Mouse (Mus musculus): ENCODE data around the gene Ifna14. TPM values are rescaled to one million over a fixed set of nuclear protein-coding genes. Genes with fewer than 3 reads are reported as not detected.
"Not testable (repeated sequence)": the region's sequence is repeated elsewhere in the genome, so short reads cannot be mapped to it uniquely, and the experiment has no call there.

Gene Ifna14
- not detected in 2 replicates for polyA plus RNA-seq (2016; fragmentation: Nextera tagmentation; extraction: Ambion mirVana)

DNA sequence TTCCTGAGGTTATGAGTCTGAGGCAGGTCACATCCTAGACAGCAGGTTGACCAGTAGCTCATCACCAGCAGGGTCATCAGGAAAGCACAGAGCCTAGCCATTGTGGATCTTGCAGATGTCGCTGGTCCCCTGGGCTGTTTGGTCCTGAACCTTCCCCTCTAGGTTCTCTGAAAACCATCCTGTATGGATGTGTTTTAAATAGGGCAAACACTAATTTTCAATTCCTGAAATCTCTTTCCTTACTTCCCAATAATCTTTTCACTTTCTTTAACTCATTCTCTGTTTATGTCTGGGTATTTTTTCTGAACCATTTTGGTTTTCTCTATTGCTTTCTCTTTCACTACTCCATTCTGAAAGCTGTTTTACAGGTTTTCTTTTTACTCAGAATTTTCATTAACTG lies at the start of gene Ifna14:
Ifna14 (minus strand) TSS at position 101 of the 400 bp plus-strand sequence.
- Histone ChIP-seq H3K27ac (no peak within 1 kb of the TSS), H3K4me1 (no peaks in the 10 kb centered on the region), H3K9me3 (replicated peaks) (no peaks in the 10 kb centered on the region), H3K4me3 (no peak within 1 kb of the TSS), H3K36me3 (no peaks in the 10 kb centered on the region), H3K27me3 (ENCODE audit: low read depth, poor library complexity, severe bottlenecking) (no peaks in the 10 kb centered on the region)
- DNase-seq (ENCODE audit: low spot score), result no peak
- WGBS, result 76% methylated on average over 1 of the region's 1 CpGs

DNA sequence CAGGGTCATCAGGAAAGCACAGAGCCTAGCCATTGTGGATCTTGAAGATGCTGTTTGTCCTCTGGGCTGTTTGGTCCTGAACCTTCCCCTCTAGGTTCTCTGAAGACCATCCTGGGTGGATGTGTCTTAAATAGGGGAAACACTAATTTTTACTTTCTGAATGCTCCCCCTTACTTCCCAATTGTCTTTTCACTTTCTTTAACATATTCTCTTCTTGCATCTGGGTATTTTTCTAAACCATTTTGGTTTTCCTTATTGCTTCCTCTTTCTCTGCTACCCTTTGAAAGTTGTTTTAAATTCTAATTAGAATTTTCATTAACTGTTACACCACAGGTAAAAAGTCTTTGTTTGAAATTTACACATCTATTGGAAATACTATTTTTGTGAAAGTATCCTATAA lies 31.7 kb upstream of the Ifna14 start, which contains the start of gene Ifna12:
Ifna12 (minus strand) TSS at position 101 of the 400 bp plus-strand sequence.
- Histone ChIP-seq H3K4me1 (no peaks in the 10 kb centered on the region), H3K27ac (no peak within 1 kb of the TSS), H3K4me3 (no peak within 1 kb of the TSS), H3K9me3 (replicated peaks) (no peaks in the 10 kb centered on the region), H3K27me3 (ENCODE audit: low read depth, poor library complexity, severe bottlenecking) (no peaks in the 10 kb centered on the region), H3K36me3 (no peaks in the 10 kb centered on the region)
- DNase-seq (ENCODE audit: low spot score), result no peak

DNA sequence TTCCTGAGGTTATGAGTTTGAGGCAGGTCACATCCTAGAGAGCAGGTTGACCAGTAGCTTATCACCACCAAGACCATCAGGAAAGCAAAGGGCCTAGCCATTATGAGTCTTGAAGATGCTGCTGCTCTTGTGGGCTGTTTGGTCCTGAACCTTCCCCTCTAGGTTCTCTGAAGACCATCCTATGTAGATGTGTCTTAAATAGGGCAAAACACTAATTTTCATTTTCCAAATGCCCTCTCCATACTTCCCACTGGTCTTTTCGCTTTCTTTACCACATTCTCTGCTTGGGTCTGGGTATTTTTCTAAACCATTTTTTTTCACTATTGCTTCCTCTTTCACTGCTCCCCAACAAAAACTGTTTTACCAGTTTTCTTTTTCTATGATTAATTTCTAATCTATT lies 20.7 kb upstream of the Ifna14 start, which contains the start of gene Ifna9:
Ifna9 (minus strand) TSS at position 101 of the 400 bp plus-strand sequence.
- WGBS, result 95% methylated on average over 1 of the region's 1 CpGs
- H3K4me3 ChIP-seq, result no peak within 1 kb of the TSS
- no peaks in the 10 kb centered on the region for H3K36me3 ChIP-seq
- H3K27me3 ChIP-seq (ENCODE audit: low read depth, poor library complexity, severe bottlenecking), result no peaks in the 10 kb centered on the region
- no peak for DNase-seq (ENCODE audit: low spot score)
- no peaks in the 10 kb centered on the region for H3K4me1 ChIP-seq
- no peak within 1 kb of the TSS for H3K27ac ChIP-seq
- H3K9me3 ChIP-seq (replicated peaks), result no peaks in the 10 kb centered on the region

DNA sequence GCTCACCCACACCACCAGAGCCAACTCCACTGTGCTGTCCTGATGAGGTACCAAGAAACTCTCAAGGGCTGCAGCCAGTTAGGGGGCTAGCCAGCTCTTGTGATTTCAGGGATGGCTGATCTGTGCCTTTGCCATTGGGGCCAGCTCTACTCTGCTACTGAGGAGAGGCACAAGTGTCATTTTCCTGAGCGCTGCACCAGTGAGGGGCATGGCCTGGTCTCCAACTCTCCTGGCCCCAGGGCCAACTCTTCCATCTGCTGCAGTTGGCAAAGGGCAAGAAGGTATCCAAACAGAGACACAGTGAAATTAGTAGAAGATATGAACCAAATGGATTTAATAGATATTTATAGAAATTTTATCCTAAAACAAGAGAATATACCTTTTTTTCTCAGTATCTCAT lies 9.8 kb downstream of the Ifna14 start:
- WGBS, result 97% methylated on average over 1 of the region's 1 CpGs
- no peak overlapping the region for H3K4me3 ChIP-seq
- no peaks in the 10 kb centered on the region for H3K27me3 ChIP-seq (ENCODE audit: low read depth, poor library complexity, severe bottlenecking)
- H3K36me3 ChIP-seq, result no peaks in the 10 kb centered on the region
- H3K9me3 ChIP-seq (replicated peaks), result no peaks in the 10 kb centered on the region
- no peaks in the 10 kb centered on the region for H3K4me1 ChIP-seq
- DNase-seq (ENCODE audit: low spot score), result no peak
- no peak overlapping the region for H3K27ac ChIP-seq

DNA sequence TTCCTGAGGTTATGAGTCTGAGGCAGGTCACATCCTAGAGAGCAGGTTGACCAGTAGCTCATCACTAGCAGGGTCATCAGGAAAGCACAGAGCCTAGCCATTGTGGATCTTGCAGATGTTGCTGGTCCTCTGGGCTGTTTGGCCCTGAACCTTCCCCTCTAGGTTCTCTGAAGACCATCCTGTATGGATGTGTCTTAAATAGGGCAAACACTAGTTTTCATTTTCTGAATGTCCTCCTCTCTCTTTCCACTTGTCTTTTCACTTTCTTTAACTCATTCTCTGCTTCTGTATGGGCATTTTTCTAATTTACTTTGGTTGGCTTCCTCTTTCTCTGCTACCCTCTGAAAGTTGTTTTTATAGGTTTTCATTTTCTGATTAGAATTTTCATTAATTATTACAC lies 13.5 kb downstream of the Ifna14 start, which contains the start of gene Ifna15:
Ifna15 (minus strand) TSS at position 101 of the 400 bp plus-strand sequence.
- not testable (repeated sequence) for H3K4me3 ChIP-seq; H3K27me3 ChIP-seq (ENCODE audit: low read depth, poor library complexity, severe bottlenecking); H3K36me3 ChIP-seq; H3K4me1 ChIP-seq; DNase-seq (ENCODE audit: low spot score); H3K27ac ChIP-seq; H3K9me3 ChIP-seq (replicated peaks)

DNA sequence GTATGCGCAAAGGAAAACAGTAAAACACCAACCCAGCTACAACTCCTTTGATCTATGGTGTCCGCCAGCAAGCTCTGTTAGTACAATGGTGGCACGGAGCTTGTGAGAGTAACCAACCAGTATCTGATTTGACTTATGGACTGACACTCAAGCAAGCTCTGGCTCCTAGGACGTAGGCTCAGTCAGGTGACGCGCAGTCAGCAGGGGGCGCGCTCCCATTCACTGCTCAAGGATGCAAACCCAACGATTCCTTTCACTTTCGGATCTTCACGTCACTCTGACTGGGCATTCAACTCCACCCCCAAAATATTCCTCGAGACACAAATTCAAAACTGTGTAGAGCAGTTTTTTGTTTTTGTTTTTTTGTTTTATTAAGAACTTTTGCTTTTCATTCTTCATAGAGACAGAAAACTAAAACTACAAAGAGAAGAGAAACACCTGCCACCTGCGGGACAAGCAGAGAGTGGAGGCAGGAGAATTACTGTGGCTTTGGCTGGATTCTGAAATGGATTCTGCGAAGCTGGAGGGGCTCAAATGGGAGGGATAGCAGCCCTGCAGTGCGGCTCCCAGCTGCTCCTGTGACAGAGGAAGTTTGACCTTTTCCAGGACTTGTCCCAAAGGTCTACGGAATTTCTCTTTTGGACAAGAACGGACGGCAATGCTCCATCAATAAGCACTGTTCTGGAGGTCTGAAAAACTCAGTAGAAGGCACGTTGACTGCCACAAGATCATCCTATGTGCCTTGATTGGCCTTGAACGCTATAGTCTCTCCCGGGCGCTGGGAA lies 21.2 kb downstream of the Ifna14 start:
- Histone ChIP-seq H3K27ac (no peak overlapping the region), H3K9me3 (replicated peaks) (no peaks in the 10 kb centered on the region), H3K36me3 (no peaks in the 10 kb centered on the region), H3K4me3 (peak overlapping the region; percentile 37; the same call in 1 of the 2 replicates), H3K27me3 (ENCODE audit: low read depth, poor library complexity, severe bottlenecking) (no peaks in the 10 kb centered on the region), H3K4me1 (0 out of 2 replicates have a peak, but pooled peaks cover 4% of the 10 kb centered on the region)
- WGBS, result 37% methylated on average over 22 of the region's 22 CpGs
- peak; percentile 66 for DNase-seq (ENCODE audit: low spot score)

DNA sequence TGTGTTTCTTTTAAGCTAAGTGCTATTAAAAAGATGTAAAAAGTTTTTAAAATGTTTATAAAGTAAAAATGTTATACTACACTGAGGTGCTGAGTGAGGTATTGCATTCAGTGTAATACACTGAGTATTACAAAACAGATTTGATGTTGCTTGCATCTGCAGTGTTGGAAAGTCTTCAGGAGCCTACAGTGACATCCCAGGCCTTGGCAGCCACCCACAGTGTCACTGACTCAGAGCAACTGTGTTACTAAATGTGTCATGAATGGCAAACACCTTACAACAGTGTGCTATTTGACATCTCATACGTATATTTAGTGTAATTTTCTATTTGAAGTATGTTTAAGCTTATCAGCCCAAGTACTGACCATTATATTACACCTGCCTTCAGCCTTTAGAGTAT lies 23.6 kb downstream of the Ifna14 start:
- 86% methylated on average over 1 of the region's 1 CpGs for WGBS
- DNase-seq (ENCODE audit: low spot score), result no peak

DNA sequence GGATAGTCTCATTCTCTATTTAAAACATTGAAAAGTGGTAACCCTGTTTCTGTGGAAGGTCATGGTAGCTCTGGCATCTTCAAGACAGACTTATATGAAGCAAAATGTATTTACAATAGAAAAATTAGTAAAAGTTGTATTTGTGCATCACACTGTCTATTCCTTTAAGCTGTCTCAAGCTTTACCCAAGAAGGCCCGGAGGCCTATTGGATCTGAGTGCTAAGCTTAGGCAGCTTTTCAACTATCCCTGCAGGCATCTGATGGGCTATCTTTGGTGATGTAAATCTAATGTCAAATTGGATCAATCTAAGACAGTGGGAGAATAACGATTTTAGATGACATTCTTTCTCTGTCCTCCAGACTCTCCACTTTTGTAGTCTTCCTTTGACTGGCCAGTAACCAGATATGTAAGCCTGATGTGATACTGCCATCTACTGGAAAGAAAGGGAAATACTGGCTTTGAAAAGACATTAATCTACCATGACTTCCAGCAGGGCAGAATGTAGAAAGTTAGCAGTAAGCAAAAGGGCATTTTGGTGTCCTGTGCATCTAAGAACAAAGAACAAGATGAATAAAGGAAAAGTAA lies 27.9 kb downstream of the Ifna14 start:
- WGBS, result 58% methylated on average over 2 of the region's 2 CpGs
- no peaks in the 10 kb centered on the region for H3K9me3 ChIP-seq (replicated peaks)
- no peak overlapping the region for H3K4me3 ChIP-seq
- no peak for DNase-seq (ENCODE audit: low spot score)
- H3K36me3 ChIP-seq, result no peaks in the 10 kb centered on the region
- no peaks in the 10 kb centered on the region for H3K27me3 ChIP-seq (ENCODE audit: low read depth, poor library complexity, severe bottlenecking)
- H3K4me1 ChIP-seq, result no peaks in the 10 kb centered on the region
- no peak overlapping the region for H3K27ac ChIP-seq

More for the DNA sequence above, 23.6 kb downstream of the Ifna14 start:
- Histone ChIP-seq H3K27ac (no peak overlapping the region), H3K4me1 (0 out of 2 replicates have a peak, but pooled peaks cover 4% of the 10 kb centered on the region), H3K4me3 (no peak overlapping the region), H3K9me3 (replicated peaks) (no peaks in the 10 kb centered on the region), H3K36me3 (no peaks in the 10 kb centered on the region), H3K27me3 (ENCODE audit: low read depth, poor library complexity, severe bottlenecking) (no peaks in the 10 kb centered on the region)

DNA sequence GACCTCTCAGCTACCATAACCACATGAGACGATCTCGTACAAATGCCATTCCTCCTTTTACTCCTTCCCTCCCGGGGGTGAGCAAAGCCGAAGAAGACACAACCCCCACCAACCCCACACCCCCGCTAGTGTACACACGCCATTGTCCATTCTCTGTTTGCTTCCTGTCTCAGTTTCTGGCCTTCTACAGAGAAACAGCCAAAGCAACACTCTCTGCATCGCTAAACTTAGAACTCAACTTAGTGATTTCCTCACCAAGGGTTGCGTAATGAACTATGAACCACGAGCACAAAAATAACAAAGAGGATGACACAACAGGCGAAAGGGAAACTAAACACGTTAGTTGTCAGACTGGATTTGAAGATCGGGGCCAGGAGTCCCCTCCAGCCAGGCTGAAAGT lies 34.3 kb downstream of the Ifna14 start:
- Histone ChIP-seq H3K27me3 (ENCODE audit: low read depth, poor library complexity, severe bottlenecking) (no peaks in the 10 kb centered on the region), H3K9me3 (replicated peaks) (no peaks in the 10 kb centered on the region), H3K36me3 (no peaks in the 10 kb centered on the region), H3K4me1 (no peaks in the 10 kb centered on the region), H3K4me3 (no peak overlapping the region), H3K27ac (no peak overlapping the region)
- DNase-seq (ENCODE audit: low spot score), result no peak
- WGBS, result 87% methylated on average over 12 of the region's 12 CpGs

DNA sequence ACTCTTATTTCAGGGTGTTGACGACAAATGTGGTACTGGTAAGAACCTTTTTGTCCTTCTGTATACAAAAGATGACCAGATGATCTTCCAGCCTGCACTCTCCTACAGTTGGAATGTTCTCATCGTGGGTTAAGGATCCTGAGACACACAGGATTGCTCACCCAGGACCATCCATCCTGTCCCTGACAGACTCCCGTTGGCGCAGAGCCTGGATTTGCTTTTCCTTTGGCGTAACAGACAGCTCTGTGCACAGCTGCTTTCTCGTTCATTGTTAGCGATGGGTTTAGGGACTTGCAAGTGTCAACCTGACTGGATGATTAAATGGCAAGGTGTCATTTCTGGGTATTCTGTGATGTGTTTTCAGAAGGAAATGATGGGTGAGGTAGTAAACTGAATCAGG lies 35.0 kb downstream of the Ifna14 start:
- H3K4me3 ChIP-seq, result no peak overlapping the region
- DNase-seq (ENCODE audit: low spot score), result no peak
- WGBS, result 79% methylated on average over 7 of the region's 7 CpGs

DNA sequence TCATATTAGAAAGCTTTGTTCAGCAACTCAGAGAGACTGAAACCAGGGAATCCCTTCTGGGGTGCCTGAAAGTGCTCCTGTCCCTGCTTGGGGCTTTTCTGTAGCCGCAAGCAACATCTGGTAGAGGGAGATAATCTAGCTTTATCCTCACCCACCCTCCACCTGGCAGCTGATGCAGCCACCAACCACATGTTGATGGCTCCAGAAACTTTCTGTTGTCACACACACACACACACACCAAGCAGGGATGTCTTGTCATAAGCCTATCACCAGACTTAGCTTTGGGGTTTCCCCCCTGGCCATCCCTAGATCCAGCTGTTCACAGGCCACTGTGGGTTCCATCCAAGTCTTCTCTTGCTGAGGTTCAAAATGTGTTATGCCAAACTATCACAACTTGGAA lies 35.9 kb downstream of the Ifna14 start:
- 84% methylated on average over 1 of the region's 1 CpGs for WGBS
- no peaks in the 10 kb centered on the region for H3K4me1 ChIP-seq
- H3K4me3 ChIP-seq, result no peak overlapping the region
- no peak overlapping the region for H3K27ac ChIP-seq
- no peak for DNase-seq (ENCODE audit: low spot score)
- no peaks in the 10 kb centered on the region for H3K36me3 ChIP-seq
- H3K9me3 ChIP-seq (replicated peaks), result no peaks in the 10 kb centered on the region
- no peaks in the 10 kb centered on the region for H3K27me3 ChIP-seq (ENCODE audit: low read depth, poor library complexity, severe bottlenecking)

More for the DNA sequence above, 35.0 kb downstream of the Ifna14 start:
- H3K4me1 ChIP-seq, result no peaks in the 10 kb centered on the region
- no peaks in the 10 kb centered on the region for H3K36me3 ChIP-seq
- no peaks in the 10 kb centered on the region for H3K27me3 ChIP-seq (ENCODE audit: low read depth, poor library complexity, severe bottlenecking)
- H3K27ac ChIP-seq, result no peak overlapping the region
- no peaks in the 10 kb centered on the region for H3K9me3 ChIP-seq (replicated peaks)

DNA sequence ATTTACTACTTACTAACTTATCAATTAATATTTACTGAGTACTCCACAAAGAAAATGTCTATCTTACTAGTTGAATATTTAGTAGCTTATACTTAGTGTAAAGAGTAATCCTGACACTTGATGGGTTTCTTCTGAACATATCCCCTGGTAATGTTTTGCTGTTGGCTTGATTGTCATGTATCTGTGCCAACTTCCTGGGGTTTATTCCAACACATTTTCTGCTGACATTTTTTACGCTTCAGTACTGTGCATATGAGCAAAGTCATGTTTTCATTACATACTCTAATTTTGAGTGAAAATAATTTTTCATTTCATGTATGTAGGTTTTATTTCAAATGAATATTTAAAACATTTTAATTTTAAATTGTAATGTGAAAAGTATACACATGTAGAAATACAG lies 36.7 kb downstream of the Ifna14 start:
- Histone ChIP-seq H3K36me3 (no peaks in the 10 kb centered on the region), H3K27me3 (ENCODE audit: low read depth, poor library complexity, severe bottlenecking) (no peaks in the 10 kb centered on the region), H3K4me1 (no peaks in the 10 kb centered on the region), H3K4me3 (no peak overlapping the region), H3K27ac (no peak overlapping the region), H3K9me3 (replicated peaks) (no peaks in the 10 kb centered on the region)
- 92% methylated on average over 1 of the region's 1 CpGs for WGBS
- no peak for DNase-seq (ENCODE audit: low spot score)

DNA sequence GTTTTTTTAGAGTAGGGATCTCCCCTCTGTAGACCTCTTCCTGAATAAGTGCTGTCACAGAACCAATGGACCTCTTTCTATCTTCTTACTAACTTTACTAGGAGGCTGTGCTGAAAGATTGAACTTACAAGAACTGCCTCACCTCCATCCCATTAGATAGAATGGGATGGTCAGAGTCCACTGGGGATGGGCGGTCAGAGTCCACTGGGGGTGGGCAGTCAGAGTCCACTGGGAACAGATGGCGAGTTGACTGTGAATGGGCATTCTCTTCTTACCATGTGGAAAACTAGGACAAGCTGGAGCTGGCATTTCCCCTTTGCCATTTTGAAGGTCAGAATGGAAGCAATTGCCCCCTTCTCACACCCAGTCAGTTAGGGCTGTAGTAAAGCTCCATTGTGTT lies 38.1 kb downstream of the Ifna14 start:
- no peak for DNase-seq (ENCODE audit: low spot score)
- no peaks in the 10 kb centered on the region for H3K36me3 ChIP-seq
- WGBS, result 86% methylated on average over 2 of the region's 2 CpGs

More for the DNA sequence above, 38.1 kb downstream of the Ifna14 start:
- Histone ChIP-seq H3K4me3 (no peak overlapping the region), H3K27ac (no peak overlapping the region), H3K27me3 (ENCODE audit: low read depth, poor library complexity, severe bottlenecking) (no peaks in the 10 kb centered on the region), H3K9me3 (replicated peaks) (no peaks in the 10 kb centered on the region), H3K4me1 (no peaks in the 10 kb centered on the region)

All from limb, embryonic 10.5 days (tissue).